Mouse (Mus musculus) gastrocnemius, adult 8-10 months (tissue): Measurements from ENCODE around the gene Ptprm. TPM values are rescaled to one million over a fixed set of nuclear protein-coding genes. Genes with fewer than 3 reads are reported as not detected.
A peak's percentile ranks its signal among the peaks of the same experiment; 100 is the strongest.

Source experiments
- DNase-seq, 2 experiments: peaks; one replicate each; pipeline ENCODE4 v3.0.0; 2022; ENCODE audit warnings: low spot score in 2 of 2
- total RNA-seq, 4 experiments: library from RNA; stranded (reverse); gene quantifications; 2 replicates each; pipeline ENCODE4 v1.2.4; 2022

The Ptprm gene
- total RNA-seq, 4 experiments from 2014 or later, result 20.1 to 26.0 (median 22.7) TPM

- no peak for DNase-seq
Observed at GRCm38 (mm10) chr17:67084501-67084900, 269.8 kb downstream of the Ptprm start.

- DNase-seq, result no peak
Observed at GRCm38 (mm10) chr17:67084093-67084492, 270.2 kb downstream of the Ptprm start.

GRCm38 (mm10) chr17:67079570-67079969 lies 274.7 kb downstream of the Ptprm start:
- DNase-seq, result no peak

GRCm38 (mm10) chr17:67073580-67073979 lies 280.7 kb downstream of the Ptprm start:
- DNase-seq, result no peak

- DNase-seq, result no peak
Observed at GRCm38 (mm10) chr17:67073139-67073538, 281.1 kb downstream of the Ptprm start.

- peak in 1 of 2 experiments; percentile 26 for DNase-seq
Observed at GRCm38 (mm10) chr17:67071231-67072009, 282.8 kb downstream of the Ptprm start.

- DNase-seq, result no peak
Observed at GRCm38 (mm10) chr17:67063611-67064010, 290.6 kb downstream of the Ptprm start.

GRCm38 (mm10) chr17:67055681-67056080 lies 298.6 kb downstream of the Ptprm start:
- DNase-seq, result no peak

GRCm38 (mm10) chr17:67054202-67054601 lies 300.1 kb downstream of the Ptprm start:
- no peak for DNase-seq

GRCm38 (mm10) chr17:67052624-67053314 lies 301.5 kb downstream of the Ptprm start:
- no peak for DNase-seq

- no peak for DNase-seq
Observed at GRCm38 (mm10) chr17:67047697-67048096, 306.6 kb downstream of the Ptprm start.

- DNase-seq, result no peak
Observed at GRCm38 (mm10) chr17:67038558-67038957, 315.7 kb downstream of the Ptprm start.

GRCm38 (mm10) chr17:67033547-67033946 lies 320.7 kb downstream of the Ptprm start:
- no peak for DNase-seq

- DNase-seq, result no peak
Observed at GRCm38 (mm10) chr17:67032021-67032420, 322.2 kb downstream of the Ptprm start.

GRCm38 (mm10) chr17:67031341-67031740 lies 322.9 kb downstream of the Ptprm start:
- no peak for DNase-seq

GRCm38 (mm10) chr17:67027274-67027673 lies 327.0 kb downstream of the Ptprm start:
- DNase-seq, result no peak

GRCm38 (mm10) chr17:67016501-67016900 lies 337.8 kb downstream of the Ptprm start:
- no peak for DNase-seq

- no peak for DNase-seq
Observed at GRCm38 (mm10) chr17:67013217-67013616, 341.0 kb downstream of the Ptprm start.

GRCm38 (mm10) chr17:67011836-67012583 lies 342.2 kb downstream of the Ptprm start:
- no peak for DNase-seq

GRCm38 (mm10) chr17:67010136-67010535 lies 344.1 kb downstream of the Ptprm start:
- no peak for DNase-seq

GRCm38 (mm10) chr17:67008137-67008536 lies 346.1 kb downstream of the Ptprm start:
- no peak for DNase-seq
